Mouse (Mus musculus) CD4-positive, CD25-positive, alpha-beta regulatory T cell, adult 4 months (primary cell): ENCODE measurements around the gene 1700007K13Rik. TPM values are rescaled to one million over a fixed set of nuclear protein-coding genes. Genes with fewer than 3 reads are reported as not detected.
"Not testable (repeated sequence)": the region's sequence is repeated elsewhere in the genome, so short reads cannot be mapped to it uniquely, and the experiment has no call there.

Experiments
- ATAC-seq: one replicate; pipeline ENCODE4 v1.8.0; 2017
- polyA plus RNA-seq, 2 experiments: library from polyadenylated mRNA; unstranded; fragments of 100-300 nt; shearing (Covaris generic); gene quantifications; one replicate each; pipeline ENCODE4 v1.2.1; 2017

1700007K13Rik gene
- polyA plus RNA-seq, result not detected

DNA sequence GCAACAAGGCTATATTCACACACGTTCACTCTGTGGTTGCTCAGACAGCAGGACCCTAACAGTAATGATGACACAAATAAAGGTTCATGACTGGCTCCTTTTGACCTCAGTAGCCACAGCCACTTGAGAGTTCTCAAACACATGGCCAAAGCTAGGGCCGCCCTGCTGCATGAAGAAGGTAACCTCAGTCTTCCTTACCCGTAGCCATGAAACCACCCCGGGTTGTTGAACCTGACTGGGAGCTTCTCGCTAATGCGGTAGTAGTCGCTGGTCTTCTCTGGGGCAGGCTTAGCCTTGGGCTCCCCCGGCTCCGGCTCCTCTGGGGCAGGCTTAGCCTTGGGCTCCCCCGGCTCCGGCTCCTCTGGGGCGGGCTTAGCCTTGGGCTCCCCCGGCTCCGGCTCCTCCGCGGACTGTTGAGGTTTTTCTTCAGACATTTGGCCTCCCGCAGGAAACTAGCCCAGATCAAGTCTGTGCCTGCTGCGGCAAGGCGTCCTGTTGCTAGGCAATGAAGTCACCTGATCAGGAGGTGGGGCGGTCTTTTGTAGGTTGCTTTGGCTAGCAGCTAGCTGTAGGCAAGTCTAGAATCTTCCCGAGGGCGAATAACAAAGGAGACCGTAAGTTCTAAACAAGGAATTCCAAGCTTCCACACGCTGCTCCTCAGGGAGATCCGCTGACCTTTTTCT, at the start of gene 1700007K13Rik:
1700007K13Rik (minus strand) TSS at position 497 of the 683 bp plus-strand sequence.
- peak; percentile 88 for ATAC-seq

DNA sequence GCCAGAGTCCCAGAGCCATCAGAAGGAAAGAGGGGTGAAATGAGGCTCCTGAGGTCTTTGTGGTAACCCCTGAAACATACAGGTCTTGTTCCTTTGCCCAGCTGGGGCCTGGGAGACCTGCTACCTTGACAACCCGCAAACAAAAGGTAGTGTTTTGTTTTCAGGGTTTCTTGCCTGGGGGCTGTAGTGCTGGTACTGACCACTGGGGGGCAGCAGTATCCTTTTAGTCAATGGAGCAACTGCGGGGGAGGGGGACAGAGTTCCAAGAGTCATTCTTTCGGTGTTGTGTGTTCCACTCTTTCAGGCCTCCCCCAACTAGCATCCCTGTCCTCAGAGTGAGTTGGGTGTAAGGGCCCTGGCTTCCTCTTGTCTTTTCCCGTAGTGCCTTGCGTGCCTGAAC, 48.4 kb upstream of the 1700007K13Rik start:
- peak; percentile 37 for ATAC-seq

DNA sequence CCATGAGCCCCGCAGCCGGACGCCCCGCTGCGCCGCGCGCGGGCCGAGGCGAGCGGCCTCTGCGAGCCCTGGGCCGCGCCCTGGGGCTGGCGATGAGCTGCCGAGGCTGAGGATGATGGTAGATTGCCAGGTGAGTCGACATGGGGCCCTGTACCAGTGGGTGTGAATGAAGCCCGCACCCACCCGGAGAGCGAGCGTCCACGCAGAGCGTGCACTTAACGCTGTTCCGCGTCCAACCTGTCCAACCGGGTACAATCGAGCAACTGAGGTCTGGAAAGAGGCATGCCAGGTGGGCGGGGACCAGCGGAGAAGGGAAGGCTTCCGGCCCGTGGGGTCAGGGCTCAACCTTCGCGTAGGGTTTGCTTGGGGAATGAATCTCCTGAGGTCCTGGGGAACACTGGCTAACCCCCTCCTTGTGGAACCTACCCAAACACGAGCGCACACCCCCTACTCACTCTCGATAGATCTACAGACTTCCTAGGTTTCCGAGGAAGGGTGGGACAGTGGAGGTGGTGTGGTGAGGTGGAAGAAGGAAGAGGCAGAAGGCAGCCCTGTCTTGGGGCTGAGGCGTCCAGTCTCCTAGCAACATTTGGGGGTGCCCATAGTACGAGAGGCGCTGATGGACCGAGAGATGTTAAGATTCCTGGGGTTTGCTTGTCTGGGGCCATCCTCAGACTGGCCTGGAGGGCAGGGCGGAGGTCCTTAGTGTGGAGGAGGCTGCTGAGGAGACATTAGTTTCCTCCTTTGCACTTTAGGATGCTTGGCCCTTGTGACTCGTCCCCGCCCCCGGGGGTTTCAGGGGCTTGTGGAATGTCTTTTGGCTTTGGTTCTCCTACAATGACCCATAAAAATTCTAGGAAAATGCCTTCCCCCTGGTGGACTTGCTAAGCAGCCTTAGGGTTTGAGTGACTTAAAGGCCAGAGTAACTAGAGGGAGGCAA, 47.6 kb upstream of the 1700007K13Rik start:
- no peak for ATAC-seq

DNA sequence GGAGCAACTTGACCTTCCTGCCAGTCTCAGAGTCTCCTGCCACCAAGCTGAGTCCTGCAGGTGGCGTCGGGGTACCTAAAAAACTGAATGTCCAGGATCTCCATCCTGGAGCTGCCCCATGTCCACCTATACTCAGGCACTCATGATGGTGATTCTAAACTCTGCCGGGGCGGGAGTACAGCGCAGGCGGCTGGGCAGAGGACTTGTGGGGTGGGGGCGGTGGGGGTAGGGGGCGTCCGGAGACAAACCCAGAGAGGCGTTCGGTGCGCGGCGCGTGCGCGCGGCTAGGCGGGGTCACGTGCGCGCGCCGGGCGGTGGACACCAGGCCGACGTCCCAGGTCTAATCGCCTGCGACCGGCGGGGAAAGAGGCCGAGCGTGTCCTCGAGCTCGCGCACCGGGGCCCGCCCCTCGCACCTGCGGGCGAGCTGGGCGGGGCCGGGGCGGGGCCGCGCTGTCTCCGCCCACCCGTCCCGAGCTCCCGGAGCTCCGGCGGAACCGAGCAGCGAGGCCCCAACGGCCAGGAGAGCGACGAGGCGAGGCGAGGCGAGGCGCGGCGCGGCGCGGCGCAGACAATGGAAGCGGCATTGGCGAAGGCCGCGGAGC, 46.8 kb upstream of the 1700007K13Rik start, which contains the start of gene Ralgds:
Ralgds (plus strand) TSS at position 328 of the 604 bp plus-strand sequence.
- ATAC-seq, result peak; percentile 26

DNA sequence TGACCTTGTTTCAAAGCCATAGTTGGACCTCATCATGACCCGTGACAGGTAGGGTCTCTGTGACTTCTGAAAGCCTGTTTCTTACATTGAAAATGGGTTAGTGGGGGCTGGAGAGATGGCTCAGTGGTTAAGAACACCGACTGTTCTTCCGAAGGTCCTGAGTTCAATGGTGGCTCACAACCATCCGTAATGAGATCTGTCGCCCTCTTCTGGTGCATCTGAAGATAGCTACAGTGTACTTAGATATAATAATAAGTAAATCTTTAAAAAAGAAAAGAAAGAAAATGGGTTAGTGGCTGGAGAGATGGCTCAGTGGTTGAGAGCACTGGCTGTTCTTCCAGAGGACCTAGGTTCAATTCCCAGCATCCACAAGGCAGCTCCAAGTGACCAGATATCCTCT, 45.5 kb upstream of the 1700007K13Rik start:
- ATAC-seq, result not testable (repeated sequence)

DNA sequence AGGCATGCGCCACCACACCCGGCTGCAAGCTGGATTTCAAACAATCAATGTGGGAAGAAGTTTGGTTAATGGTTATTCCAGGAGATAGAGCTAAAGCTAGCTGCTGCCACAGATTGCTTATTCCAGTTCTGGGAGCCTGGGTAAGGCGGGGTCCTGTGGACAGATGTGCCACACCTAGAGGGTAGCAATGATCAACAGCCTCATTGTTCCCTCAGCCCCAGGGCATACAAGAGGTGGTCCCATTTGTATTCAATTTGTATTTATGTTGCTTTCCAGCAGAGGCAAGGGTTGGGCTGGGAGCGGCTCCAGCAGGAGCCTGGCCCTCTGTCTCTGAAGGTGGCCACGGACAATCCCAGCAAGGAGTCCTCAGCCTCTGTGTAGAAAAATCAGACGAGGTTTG, 40.2 kb upstream of the 1700007K13Rik start:
- ATAC-seq, result no peak

DNA sequence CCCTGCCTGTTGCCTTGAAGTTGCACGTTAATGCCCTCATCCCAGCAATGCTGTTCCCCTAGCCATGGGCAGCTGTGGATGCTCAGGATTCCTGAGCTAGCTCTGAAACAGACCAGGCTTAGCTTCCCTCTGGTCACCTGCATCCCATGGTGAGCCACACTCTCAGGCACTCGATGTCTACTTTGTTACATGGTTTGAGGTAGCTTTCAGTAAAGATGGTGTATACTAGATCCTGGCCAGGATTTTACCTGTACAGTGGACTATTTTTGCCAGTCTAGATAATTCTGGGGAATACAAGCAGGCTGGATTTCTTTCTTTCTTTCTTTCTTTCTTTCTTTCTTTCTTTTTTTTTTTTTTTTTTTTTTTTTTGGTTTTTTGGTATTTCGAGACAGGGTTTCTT, 39.7 kb upstream of the 1700007K13Rik start, which contains the start of gene Gm10134:
Gm10134 (plus strand) TSS at position 301 of the 400 bp plus-strand sequence.
- no peak for ATAC-seq

DNA sequence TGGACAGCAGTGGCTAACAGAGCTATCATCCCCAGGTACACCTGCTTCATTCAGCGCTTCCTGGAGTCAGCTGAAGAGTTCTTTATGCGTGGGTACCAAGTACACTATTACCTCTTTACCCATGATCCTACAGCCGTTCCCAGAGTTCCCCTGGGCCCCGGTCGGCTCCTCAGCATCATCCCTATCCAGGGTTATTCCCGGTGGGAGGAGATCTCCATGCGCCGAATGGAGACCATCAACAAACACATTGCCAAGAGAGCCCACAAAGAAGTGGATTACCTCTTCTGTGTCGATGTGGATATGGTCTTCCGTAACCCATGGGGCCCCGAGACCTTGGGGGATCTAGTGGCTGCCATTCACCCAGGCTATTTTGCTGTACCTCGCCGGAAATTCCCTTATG, 38.5 kb upstream of the 1700007K13Rik start:
- ATAC-seq, result no peak

DNA sequence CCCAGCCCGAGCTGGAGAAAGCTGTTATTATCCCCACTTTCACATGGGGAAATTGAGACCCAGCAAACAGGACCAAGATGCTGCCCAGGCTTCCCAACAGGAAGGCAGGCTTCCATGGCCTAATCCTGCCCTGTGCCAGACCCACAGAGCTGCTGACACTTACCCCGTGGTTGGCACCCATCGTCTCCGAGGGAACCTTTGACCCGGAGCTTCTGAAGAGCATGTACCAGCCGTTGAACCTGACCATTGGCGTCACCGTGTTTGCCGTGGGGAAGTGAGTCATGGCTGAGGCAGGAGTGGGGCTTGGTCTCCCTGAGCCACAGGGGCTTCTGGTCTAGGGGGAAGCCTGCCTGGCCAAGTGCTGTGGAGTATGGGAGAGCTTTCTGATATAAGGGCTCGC, 36.9 kb upstream of the 1700007K13Rik start:
- no peak for ATAC-seq

DNA sequence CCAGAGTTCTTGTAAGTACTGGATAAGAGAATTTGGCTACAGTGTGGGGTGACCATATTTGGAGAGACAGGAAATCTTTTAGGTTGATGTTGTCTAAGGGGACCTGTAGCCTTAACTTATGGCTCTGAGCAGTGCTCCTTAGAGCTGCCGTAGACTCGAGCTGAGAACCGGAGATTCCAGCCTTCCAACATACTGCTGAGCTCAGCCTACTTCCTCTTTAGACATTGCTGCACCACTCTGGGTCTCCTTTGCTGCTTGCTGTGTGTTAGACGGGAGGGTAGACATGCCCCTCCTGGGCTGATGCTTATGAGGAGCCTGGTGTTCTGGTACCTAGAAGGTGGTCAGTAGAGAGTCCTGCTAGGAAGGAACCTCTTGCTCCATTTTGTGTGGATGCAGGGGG, 32.3 kb upstream of the 1700007K13Rik start:
- no peak for ATAC-seq

DNA sequence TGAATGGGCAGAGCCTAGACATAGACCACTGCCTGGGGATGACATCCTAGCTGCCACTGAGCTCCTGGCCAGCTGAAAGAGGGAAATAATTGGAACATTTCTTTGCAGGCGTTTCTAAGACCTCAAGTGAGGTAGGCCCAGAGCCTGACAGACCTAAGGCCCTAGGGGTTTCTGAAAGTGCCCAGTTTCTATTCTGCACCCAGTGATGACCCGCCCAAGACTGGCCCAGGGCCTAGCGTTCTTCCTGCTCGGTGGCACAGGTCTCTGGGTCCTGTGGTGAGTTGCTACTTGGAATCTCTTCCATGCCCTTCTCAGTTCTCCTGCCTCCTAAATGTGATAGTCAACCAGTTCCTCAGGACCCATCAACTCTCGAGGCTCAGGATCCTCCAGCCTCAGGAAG, 31.4 kb upstream of the 1700007K13Rik start:
- ATAC-seq, result no peak

DNA sequence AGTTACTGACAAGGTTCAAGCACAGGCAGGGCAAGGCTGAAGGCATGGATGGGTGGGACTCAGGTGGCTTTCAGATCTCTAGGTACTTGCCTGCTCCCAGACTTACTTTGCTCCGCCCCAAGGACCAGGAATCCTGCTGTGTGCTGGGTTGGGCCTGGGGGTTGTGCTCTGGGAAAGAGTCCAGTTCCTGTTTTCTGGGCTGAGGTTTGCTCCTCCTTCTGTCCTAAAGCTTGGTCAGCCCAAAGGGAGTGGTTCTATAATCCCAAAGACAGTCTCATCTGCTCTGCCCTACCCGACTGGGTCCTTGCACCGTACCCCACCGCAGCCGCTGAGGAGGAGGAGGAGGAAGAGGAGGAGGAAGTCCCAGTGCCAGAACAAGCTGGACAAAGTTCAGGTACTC, 30.5 kb upstream of the 1700007K13Rik start, which contains the start of gene Gbgt1:
Gbgt1 (plus strand) TSS at position 221 of the 400 bp plus-strand sequence.
- ATAC-seq, result no peak

DNA sequence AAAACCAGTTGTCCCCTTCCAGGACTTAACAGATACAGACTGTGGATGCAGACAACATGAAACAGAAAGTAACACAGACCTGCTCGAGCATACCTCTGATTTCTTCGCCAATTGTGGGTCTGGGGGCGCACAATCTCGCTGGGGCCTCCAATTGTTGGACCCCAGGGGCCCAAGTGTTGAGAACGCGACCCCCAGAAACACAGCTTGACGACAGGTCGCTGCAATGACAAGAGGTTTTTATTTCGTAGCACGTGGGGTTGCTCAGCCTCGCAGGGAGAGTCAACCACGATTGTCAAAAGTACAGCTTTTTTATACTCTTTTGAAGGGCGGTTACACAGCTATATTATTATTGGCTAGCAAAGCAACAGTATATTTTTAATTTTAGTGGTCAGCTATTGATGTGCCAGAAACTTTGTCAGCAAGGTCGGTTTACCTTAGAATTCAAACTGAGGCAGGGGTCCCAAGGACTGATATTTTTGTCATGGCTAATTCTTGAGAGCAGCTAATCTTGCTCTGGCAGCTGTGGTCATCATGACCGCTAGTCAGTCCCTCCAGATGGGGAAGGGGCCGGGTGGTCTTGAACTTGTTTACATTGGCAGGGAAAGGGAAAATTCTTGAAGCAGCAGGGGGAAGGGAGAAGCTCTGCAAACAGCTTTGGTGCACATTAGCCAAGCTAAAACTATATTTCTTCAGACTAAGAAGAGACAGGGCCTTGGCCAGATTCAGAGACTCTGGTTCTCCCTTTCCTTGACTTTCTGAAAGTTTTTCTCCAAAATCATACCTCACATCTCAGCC, 29.9 kb upstream of the 1700007K13Rik start:
- no peak for ATAC-seq

DNA sequence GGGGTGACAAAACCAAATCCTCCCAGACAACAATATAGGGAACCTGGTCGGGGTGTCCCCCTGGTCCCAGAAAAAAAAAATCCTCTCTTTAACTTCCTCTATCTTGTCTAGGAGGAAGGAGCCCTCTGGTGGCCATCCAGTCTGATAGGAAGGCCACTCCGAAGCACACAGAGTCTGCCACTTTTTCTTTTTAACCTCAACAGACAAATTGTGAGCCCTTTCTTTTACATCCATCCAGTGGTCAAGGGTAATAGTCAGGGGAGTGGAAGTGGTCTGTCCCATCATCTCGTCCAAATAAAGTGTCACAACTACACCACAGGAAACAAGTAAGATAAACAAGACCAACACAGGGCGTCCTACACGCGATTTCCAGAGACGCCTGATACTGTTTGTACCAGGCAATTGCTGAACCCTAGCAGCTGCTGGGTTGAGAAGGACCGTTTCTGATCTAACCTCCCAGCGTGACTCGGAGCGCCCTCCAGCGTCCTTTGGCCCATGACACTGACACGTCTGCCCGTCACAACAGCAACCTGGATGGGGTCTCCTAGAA, 29.1 kb upstream of the 1700007K13Rik start:
- ATAC-seq, result no peak

DNA sequence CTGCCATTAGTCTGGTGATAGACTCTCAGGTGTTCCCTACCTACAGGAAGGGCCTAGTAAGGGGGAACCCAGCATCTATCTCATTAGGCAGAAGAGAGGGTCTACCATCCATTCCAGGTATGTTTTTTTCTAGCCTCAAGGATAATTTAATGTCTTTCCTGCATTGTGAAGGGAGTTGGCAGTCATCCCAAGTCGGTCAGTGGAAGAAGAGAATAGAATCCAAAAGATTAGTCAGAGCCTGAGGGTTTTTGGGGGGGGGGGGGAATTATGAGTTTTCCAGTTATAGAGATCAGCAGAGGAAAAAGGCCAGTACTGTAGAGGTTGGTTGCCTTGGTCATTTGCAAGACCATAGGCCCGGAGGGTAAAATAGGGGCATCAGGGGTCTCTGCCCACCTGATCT, 28.4 kb upstream of the 1700007K13Rik start:
- ATAC-seq, result no peak

DNA sequence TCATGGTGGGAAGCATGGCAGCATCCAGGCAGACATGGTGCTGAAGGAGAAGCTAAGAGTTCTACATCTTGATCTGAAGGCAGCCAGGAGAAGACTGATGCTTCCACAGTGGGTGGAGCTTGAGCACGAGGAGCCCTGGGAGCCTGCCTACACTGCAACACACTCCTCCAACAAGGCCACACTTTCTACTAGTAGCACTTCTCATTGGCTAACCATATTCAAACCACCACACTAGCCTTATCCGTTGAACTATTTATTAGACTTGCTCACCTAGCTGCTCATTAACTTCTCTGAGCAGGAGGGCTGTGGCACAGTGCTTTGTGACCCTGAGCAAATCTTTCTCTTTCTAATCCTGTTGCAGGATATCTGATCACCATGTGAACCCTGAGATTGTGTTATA, 17.7 kb upstream of the 1700007K13Rik start:
- no peak for ATAC-seq

DNA sequence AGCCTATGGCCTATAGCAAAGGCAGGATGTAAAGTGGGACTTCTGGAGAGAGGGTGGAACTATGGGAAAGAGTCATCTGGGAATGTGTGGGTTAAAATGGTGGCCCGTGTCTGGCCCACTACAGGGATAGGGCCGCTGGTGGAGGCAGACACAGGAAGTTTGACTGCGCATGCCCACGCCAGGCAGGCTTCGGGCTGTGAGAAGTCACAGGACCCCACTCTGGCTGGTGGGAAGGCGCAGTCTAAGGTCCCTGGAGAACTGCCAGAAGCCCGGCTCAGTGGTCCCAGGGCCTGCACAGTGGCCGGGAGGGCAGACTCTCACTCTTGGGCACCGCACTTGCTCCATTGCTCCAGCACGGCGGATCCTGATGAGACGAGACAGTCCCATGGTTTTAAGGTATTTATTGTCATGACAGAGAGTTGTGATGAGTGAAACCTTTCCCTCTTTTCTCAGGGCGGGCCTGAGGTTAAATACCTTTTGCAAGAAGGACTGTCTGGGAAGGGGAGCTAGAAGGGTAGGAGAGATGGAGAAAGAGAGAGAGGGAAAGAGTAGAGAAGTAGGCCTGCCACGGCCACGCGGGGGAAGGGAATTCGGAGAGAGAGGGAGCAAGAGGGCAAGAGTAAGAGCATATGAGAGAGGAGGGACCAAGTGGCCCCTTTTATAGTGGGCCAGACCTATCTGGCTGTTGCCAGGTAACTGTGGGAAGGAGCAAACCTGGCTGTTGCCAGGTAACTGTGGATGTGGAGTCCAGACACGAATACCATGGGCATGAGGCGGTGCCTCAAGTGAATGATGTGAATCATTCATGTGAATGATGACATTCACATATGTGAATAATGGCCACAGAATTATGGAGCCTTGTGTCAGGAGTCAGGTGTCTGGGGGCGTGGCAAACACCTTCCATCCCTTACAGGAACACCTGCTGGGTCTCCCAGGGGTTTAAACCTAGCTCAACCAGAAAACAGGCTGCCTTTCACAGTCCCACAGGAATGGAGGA, 13.4 kb upstream of the 1700007K13Rik start:
- no peak for ATAC-seq

DNA sequence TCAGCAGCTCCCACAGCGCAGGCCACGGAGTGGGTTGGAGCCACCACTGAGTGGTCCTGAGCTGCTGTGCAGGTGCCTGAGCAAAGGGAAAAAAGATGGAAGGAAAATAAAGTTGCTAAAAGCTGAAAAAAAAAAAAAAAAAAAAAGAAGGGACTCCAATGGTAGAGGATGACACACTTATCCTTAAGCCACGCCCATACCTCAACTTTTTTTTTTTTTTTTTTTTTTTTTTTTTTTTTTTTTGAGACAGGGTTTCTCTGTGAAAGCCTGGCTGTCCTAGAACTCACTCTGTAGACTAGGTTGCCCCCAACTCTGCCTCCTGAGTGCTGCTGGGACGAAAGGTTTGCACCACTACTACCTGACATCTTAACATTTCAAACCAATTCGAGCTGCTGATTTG, 11.9 kb upstream of the 1700007K13Rik start:
- ATAC-seq, result not testable (repeated sequence)

DNA sequence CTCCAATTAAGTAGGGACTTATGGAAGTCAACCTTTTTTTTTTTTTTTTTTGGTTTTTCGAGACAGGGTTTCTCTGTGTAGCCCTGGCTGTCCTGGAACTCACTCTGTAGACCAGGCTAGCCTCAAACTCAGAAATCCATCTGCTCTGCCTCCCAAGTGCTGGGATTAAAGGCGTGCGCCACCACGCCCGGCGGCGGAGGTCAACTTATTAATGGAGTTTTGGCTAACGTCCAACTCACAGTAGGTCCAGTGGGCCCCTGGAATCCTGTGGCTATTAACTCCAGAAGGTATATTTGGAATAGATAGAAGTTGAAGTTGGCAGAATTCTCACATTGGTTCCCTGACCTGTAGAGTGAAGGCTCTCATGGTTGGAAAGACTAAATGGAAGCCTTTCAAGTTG, 5.9 kb upstream of the 1700007K13Rik start:
- not testable (repeated sequence) for ATAC-seq

DNA sequence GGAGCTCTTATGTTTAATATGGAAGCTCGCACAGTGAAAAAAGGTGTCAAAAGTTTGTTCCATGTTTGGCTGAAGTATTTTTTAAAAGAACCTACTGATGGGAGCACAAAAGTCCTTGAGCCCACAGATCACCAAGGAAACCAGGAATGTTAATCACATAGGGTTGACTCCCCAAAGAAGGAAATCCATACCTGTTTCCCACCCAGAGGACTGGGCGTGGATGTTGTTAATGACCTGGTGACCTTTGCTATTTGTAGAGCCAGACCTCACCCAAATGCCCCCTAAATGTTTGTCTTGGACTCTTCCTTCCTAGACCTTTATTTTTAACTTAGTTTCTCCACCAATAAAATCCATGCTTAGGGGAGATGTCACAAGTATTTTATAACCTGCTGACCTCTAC, 4.5 kb upstream of the 1700007K13Rik start:
- no peak for ATAC-seq

DNA sequence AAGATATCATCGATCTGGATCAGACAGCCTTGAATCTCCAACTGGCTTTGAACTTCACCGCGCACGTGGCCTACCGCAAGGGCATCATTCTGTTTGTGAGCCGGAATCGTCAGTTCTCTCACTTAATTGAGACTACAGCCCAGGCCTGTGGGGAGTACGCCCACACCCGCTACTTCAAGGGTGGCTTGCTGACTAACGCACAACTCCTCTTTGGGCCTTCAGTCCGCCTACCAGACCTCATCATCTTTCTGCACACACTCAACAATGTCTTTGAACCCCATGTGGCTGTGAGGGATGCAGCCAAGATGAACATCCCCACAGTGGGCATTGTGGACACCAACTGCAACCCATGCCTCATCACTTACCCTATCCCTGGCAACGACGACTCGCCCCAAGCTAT, 3.3 kb upstream of the 1700007K13Rik start:
- ATAC-seq, result no peak
